Comparison of ENCODE assay signal across 8 mouse cellular contexts in genomic region chr7:143007599-143008369, GRCm38 (mm10). TPM values are rescaled to one million over a fixed set of nuclear protein-coding genes. Genes with fewer than 3 reads are reported as not detected.
DNase-seq lines count a peak whose midpoint lies in the region; ATAC-seq and TF ChIP-seq lines count a peak whose summit lies in the region.

No protein-coding gene starts in this region.

- DNase-seq in MEL (ENCODE audit: low read depth, low spot score) = peak; percentile 94
- DNase-seq in cerebellum, adult 2 months = peak; percentile 80 to 90
- DNase-seq in forelimb bud, embryonic 11.5 days (ENCODE audit: low read depth, low spot score) = peak; percentile 96
- DNase-seq in layer of hippocampus, adult 9-10 months (ENCODE audit: low spot score) = peak; percentile 94
- peak; percentile 97 for DNase-seq in ovary, postnatal 10 days (ENCODE audit: low spot score)
- peak; percentile 91 to 98 for DNase-seq in thymus, postnatal 10 days (ENCODE audit: low spot score in 2 of 2)

- WGBS in cerebellum, adult 2 months = 38% methylated on average over 17 of the region's 17 CpGs
- WGBS in lung, embryonic 16.5 days = 35% methylated on average over 17 of the region's 17 CpGs

- peak; percentile 43 to 54 for ATAC-seq in hematopoietic stem cell, adult 5-6 weeks (replicated peaks in 1 of 2; ENCODE audit: insufficient read depth in 1 of 2, low FRiP score in 2 of 2, low TSS enrichment in 1 of 2, low read depth in 1 of 2, poor library complexity in 2 of 2, severe bottlenecking in 2 of 2)
- ATAC-seq in lung, embryonic 16.5 days (ENCODE audit: low read depth) = peak; percentile 76

- H3K27me3 ChIP-seq in MEL (ENCODE audit: control insufficient read depth in 1 of 2, insufficient read depth in 2 of 2, low read length in 2 of 2) = no peaks in the 10 kb centered on the region
- H3K27me3 ChIP-seq in cerebellum, adult 2 months (ENCODE audit: control insufficient read depth, insufficient read depth, low read length) = no peaks in the 10 kb centered on the region
- H3K27me3 ChIP-seq in lung, embryonic 16.5 days (ENCODE audit: control insufficient read depth, insufficient read depth, low read depth, low read length) = no peaks in the 10 kb centered on the region

- peaks cover 10 to 61% of the 10 kb centered on the region in 2 experiments for H3K4me1 ChIP-seq in MEL (ENCODE audit: control insufficient read depth in 1 of 2, insufficient read depth in 2 of 2, low read length in 2 of 2)
- peaks cover 13% of the 10 kb centered on the region; the same call in 1 of the 2 replicates for H3K4me1 ChIP-seq in cerebellum, adult 2 months (ENCODE audit: control insufficient read depth, insufficient read depth, low read length)
- H3K4me1 ChIP-seq in lung, embryonic 16.5 days (replicated peaks; ENCODE audit: control insufficient read depth, insufficient read depth, low read length) = peaks cover 60% of the 10 kb centered on the region

- no peaks in the 10 kb centered on the region for H3K9me3 ChIP-seq in MEL (replicated peaks; ENCODE audit: insufficient read depth, low read length)
- H3K9me3 ChIP-seq in lung, embryonic 16.5 days (ENCODE audit: control insufficient read depth, low read length) = no peaks in the 10 kb centered on the region

- peak in 1 of 2 experiments; percentile 33; a peak in 1 of 4 replicates for TF ChIP-seq POLR2A in MEL (IDR thresholded peaks at IDR 0.05; ENCODE audit: control insufficient read depth in 1 of 2, insufficient read depth in 1 of 2, low read depth in 1 of 2, low read length in 2 of 2, poor library complexity in 1 of 2)
- no peak for TF ChIP-seq POLR2A in cerebellum, adult 2 months (IDR thresholded peaks at IDR 0.05; ENCODE audit: borderline replicate concordance, insufficient read depth, low read length)

- H3K4me2 ChIP-seq in lung, embryonic 16.5 days (ENCODE audit: low read depth, low read length) = peak overlapping the region; percentile 40

- peak overlapping the region; percentile 71 to 77 for H3K4me3 ChIP-seq in MEL (ENCODE audit: control insufficient read depth in 1 of 2, insufficient read depth in 1 of 2, low read depth in 2 of 2, low read length in 2 of 2)
- H3K4me3 ChIP-seq in cerebellum, adult 2 months (replicated peaks; ENCODE audit: insufficient read depth, low read depth, low read length) = no peak overlapping the region
- H3K4me3 ChIP-seq in lung, embryonic 16.5 days (ENCODE audit: low read length) = 0 out of 2 replicates have a peak overlapping the region, but pooled peaks have one; percentile 12

- peak overlapping the region; percentile 100 for H3K27ac ChIP-seq in MEL (ENCODE audit: control insufficient read depth, low read depth, low read length)
- H3K27ac ChIP-seq in cerebellum, adult 2 months (ENCODE audit: insufficient read depth, low read length) = 0 out of 2 replicates have a peak overlapping the region, but pooled peaks have one; percentile 4
- H3K27ac ChIP-seq in lung, embryonic 16.5 days (ENCODE audit: low read length) = peak overlapping the region; percentile 99

- peaks cover 3 to 44% of the 10 kb centered on the region in 2 experiments for H3K36me3 ChIP-seq in MEL (ENCODE audit: control insufficient read depth in 1 of 2, insufficient read depth in 2 of 2, low read length in 2 of 2)
- H3K36me3 ChIP-seq in lung, embryonic 16.5 days (ENCODE audit: control insufficient read depth, insufficient read depth, low read length) = no peaks in the 10 kb centered on the region

- peaks cover 35% of the 10 kb centered on the region for H3K79me2 ChIP-seq in MEL (ENCODE audit: control insufficient read depth, insufficient read depth, low read length, poor library complexity)

- peak in 1 of 2 experiments; percentile 35; a peak in 2 of 4 replicates for TF ChIP-seq EP300 in MEL (IDR thresholded peaks at IDR 0.05; ENCODE audit: low read depth in 1 of 2, low read length in 2 of 2)

- peak; percentile 83 to 89 (median 86) for TF ChIP-seq CTCF in MEL (IDR thresholded peaks at IDR 0.05 in 2 of 3, conservative IDR thresholded peaks at IDR 0.05 in 1 of 3; ENCODE audit: control insufficient read depth in 1 of 3, insufficient read depth in 1 of 3, low read depth in 2 of 3, low read length in 3 of 3, poor library complexity in 1 of 3, severe bottlenecking in 1 of 3)
- peak; percentile 95 for TF ChIP-seq CTCF in cerebellum, adult 2 months (IDR thresholded peaks at IDR 0.05; ENCODE audit: borderline replicate concordance, insufficient read depth, low read depth, low read length)

- TF ChIP-seq RAD21 in MEL (IDR thresholded peaks at IDR 0.05; ENCODE audit: low read depth, low read length) = peak; percentile 64

- H3K9ac ChIP-seq in MEL (ENCODE audit: control insufficient read depth, low read depth, low read length, poor library complexity, severe bottlenecking) = peak overlapping the region; percentile 88
- peak overlapping the region; percentile 51 for H3K9ac ChIP-seq in lung, embryonic 16.5 days (ENCODE audit: low read length)

TF ChIP-seq in MEL, 35 proteins besides CTCF, POLR2A, EP300 and RAD21 (continues in another document):
- TF ChIP-seq NELFE (IDR thresholded peaks at IDR 0.05; ENCODE audit: low read depth, low read length) = no peak
- no peak for TF ChIP-seq ELF1 (IDR thresholded peaks at IDR 0.05; ENCODE audit: low read depth, low read length)
- no peak for TF ChIP-seq JUND (IDR thresholded peaks at IDR 0.05; ENCODE audit: low read depth, low read length)
- TF ChIP-seq ZNF384 (IDR thresholded peaks at IDR 0.05; ENCODE audit: low read depth, low read length) = no peak
- TF ChIP-seq MAFK (IDR thresholded peaks at IDR 0.05; ENCODE audit: borderline replicate concordance, low read depth, low read length) = no peak
- TF ChIP-seq UBTF (IDR thresholded peaks at IDR 0.05; ENCODE audit: borderline replicate concordance, insufficient read depth, low read depth, low read length) = no peak
- TF ChIP-seq MAZ (IDR thresholded peaks at IDR 0.05; ENCODE audit: low read depth, low read length) = peak; percentile 68; the same call in 1 of the 2 replicates
- no peak; the same call in 1 of the 2 replicates for TF ChIP-seq CHD1 (IDR thresholded peaks at IDR 0.05; ENCODE audit: low read depth, low read length)
- TF ChIP-seq POLR2AphosphoS2 (IDR thresholded peaks at IDR 0.05; ENCODE audit: low read length) = peak; percentile 51; the same call in 1 of the 2 replicates
- peak; percentile 73 for TF ChIP-seq MXI1 (IDR thresholded peaks at IDR 0.05; ENCODE audit: low read depth, low read length)
- TF ChIP-seq USF2 (IDR thresholded peaks at IDR 0.05; ENCODE audit: borderline replicate concordance in 1 of 2, insufficient read depth in 1 of 2, low read depth in 1 of 2, low read length in 2 of 2) = no peak
- no peak for TF ChIP-seq GATA1 (IDR thresholded peaks at IDR 0.05; ENCODE audit: low read depth, low read length)
- peak; percentile 55 for TF ChIP-seq SIN3A (IDR thresholded peaks at IDR 0.05; ENCODE audit: low read length)
- TF ChIP-seq TCF12 (IDR thresholded peaks at IDR 0.05; ENCODE audit: low read depth, low read length) = peak; percentile 27; the same call in 1 of the 2 replicates
- TF ChIP-seq MEF2A (IDR thresholded peaks at IDR 0.05; ENCODE audit: extremely low read depth, insufficient replicate concordance, low read depth, low read length, poor library complexity, severe bottlenecking) = no peak
- TF ChIP-seq ZMIZ1 (IDR thresholded peaks at IDR 0.05; ENCODE audit: low read depth, low read length) = no peak
- TF ChIP-seq HCFC1 (IDR thresholded peaks at IDR 0.05; ENCODE audit: low read depth, low read length) = peak; percentile 62
- TF ChIP-seq KAT2A (conservative IDR thresholded peaks at IDR 0.05; ENCODE audit: low read depth, low read length) = no peak; the same call in 1 of the 2 replicates
- TF ChIP-seq USF1 (IDR thresholded peaks at IDR 0.05; ENCODE audit: low read depth, low read length) = no peak
- no peak for TF ChIP-seq GABPA (IDR thresholded peaks at IDR 0.05; ENCODE audit: low read depth, low read length)
- TF ChIP-seq ZC3H11A (IDR thresholded peaks at IDR 0.05; ENCODE audit: low read depth, low read length) = peak; percentile 85
- TF ChIP-seq BHLHE40 (IDR thresholded peaks at IDR 0.05; ENCODE audit: borderline replicate concordance, low read depth, low read length) = 0 out of 2 replicates have a peak, but pooled peaks have one; percentile 16
- no peak for TF ChIP-seq ZKSCAN1 (IDR thresholded peaks at IDR 0.05; ENCODE audit: low read depth, low read length)
- peak; percentile 93 for TF ChIP-seq MYC (IDR thresholded peaks at IDR 0.05; ENCODE audit: low read depth, low read length)
- TF ChIP-seq SMC3 (IDR thresholded peaks at IDR 0.05; ENCODE audit: low read depth, low read length) = peak; percentile 76
- TF ChIP-seq RCOR1 (IDR thresholded peaks at IDR 0.05; ENCODE audit: low read depth, low read length) = no peak
- no peak for TF ChIP-seq MYB (IDR thresholded peaks at IDR 0.05; ENCODE audit: low read depth, low read length)
- TF ChIP-seq ETS1 (IDR thresholded peaks at IDR 0.05; ENCODE audit: low read depth, low read length) = 0 out of 2 replicates have a peak, but pooled peaks have one; percentile 36

RNA-seq across cellular contexts. Expression of gene Tspan32, which starts 2.9 kb away (rescaled TPM):
- total RNA-seq in MEL (2012; rRNA removed) = 159 and 205 TPM in 2 replicates
- polyA plus RNA-seq in MEL (2012; ENCODE audit: insufficient read depth in 1 of 2, insufficient read length in 2 of 2, low read depth in 1 of 2, low replicate concordance in 2 of 2, missing spikeins in 1 of 2) = 100 to 1,000 TPM in 1 of 2 experiments, 10 to 100 TPM in 1; 53.5 to 212 TPM
- 0.25 and 0.32 TPM in 2 replicates for polyA plus RNA-seq in cerebellum, adult 2 months (2012; rRNA removed)
- 102 and 164 TPM in 2 replicates for total RNA-seq in hematopoietic stem cell, adult 5-6 weeks (2017)
- 2.6 and 3.3 TPM in 2 replicates for polyA plus RNA-seq in lung, embryonic 16.5 days (2015; fragmentation: Nextera tagmentation; extraction: Ambion mirVana)

RNA-seq across cellular contexts. Expression of gene Ascl2, which starts 38.7 kb away (rescaled TPM):
- not detected in 2 replicates for total RNA-seq in MEL (2012; rRNA removed)
- not detected for polyA plus RNA-seq in MEL (2012; ENCODE audit: insufficient read depth in 1 of 2, insufficient read length in 2 of 2, low read depth in 1 of 2, low replicate concordance in 2 of 2, missing spikeins in 1 of 2)
- polyA plus RNA-seq in cerebellum, adult 2 months (2012; rRNA removed) = 0.74 and 0.89 TPM in 2 replicates
- not detected in 2 replicates for total RNA-seq in hematopoietic stem cell, adult 5-6 weeks (2017)
- 3.2 and 3.4 TPM in 2 replicates for polyA plus RNA-seq in lung, embryonic 16.5 days (2015; fragmentation: Nextera tagmentation; extraction: Ambion mirVana)

RNA-seq across cellular contexts. Expression of gene Cd81, which starts 44.8 kb away (rescaled TPM):
- 86.8 and 105 TPM in 2 replicates for total RNA-seq in MEL (2012; rRNA removed)
- polyA plus RNA-seq in MEL (2012; ENCODE audit: insufficient read depth in 1 of 2, insufficient read length in 2 of 2, low read depth in 1 of 2, low replicate concordance in 2 of 2, missing spikeins in 1 of 2) = 100 to 1,000 TPM in 1 of 2 experiments, not detected in 1; 133 TPM
- polyA plus RNA-seq in cerebellum, adult 2 months (2012; rRNA removed) = 841 and 916 TPM in 2 replicates
- 257 and 341 TPM in 2 replicates for total RNA-seq in hematopoietic stem cell, adult 5-6 weeks (2017)
- 765 and 788 TPM in 2 replicates for polyA plus RNA-seq in lung, embryonic 16.5 days (2015; fragmentation: Nextera tagmentation; extraction: Ambion mirVana)

Comparison
In these comparisons a context has a peak if more than half of its experiments do, and no peak if none do; other contexts are left out.
1. H3K27ac ChIP-seq: peak in every context shown above with its lines; median percentile 100 in MEL; 99 in lung, embryonic 16.5 days; 4 in cerebellum, adult 2 months.
2. RNA of gene Tspan32, which starts 2.9 kb away (polyA plus RNA-seq): 53.5 to 212 TPM in MEL; 2.6 to 3.3 TPM in lung, embryonic 16.5 days and 0.25 to 0.32 TPM in cerebellum, adult 2 months; every median in the first group is over 10 times any median in the second.
3. Peak in every context shown above with its lines, with median percentiles within 50 percentile points of each other: DNase-seq.